10 mouse cellular contexts compared by ENCODE assay signal in the genomic region with DNA sequence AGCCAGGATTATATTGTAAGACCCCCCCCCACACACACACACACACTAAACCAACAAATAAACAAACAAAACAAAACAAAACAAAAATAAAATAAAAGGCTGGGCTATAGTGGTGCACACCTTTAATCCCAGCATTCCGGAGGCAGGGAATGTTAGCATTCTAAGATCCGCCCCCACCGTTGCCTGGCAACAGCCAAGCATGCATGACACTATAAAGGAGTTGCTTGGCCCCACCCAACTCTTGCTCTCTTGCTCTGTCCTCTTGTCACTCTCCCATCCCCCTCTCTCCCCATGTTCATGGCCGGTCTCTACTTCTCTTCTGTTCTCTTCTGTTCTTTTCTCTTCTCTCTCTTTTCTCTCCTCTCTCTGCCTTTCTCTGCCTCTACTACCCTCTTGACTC.
DNase-seq lines count a peak whose midpoint lies in the region; ATAC-seq lines count a peak whose summit lies in the region.
"Had no signal": no experiment of that assay in that cellular context is flagged by ENCODE, and none has a peak within 500 bp of the region (broad histone marks: within the 10 kb centered on the region; RNA-seq: fewer than 3 reads in every experiment).

No protein-coding gene starts in this region.

- ATAC-seq in lung, embryonic 16.5 days (ENCODE audit: low read depth): 0 out of 2 replicates have a peak, but pooled peaks have one; percentile 15
- peak; percentile 42; the same call in 1 of the 2 replicates for ATAC-seq in intestine, embryonic 16.5 days

- no peaks in the 10 kb centered on the region for H3K36me3 ChIP-seq in lung, embryonic 16.5 days (ENCODE audit: control insufficient read depth, insufficient read depth, low read length)
- no peaks in the 10 kb centered on the region for H3K36me3 ChIP-seq in intestine, embryonic 16.5 days (ENCODE audit: control insufficient read depth, insufficient read depth, low read length)
- H3K36me3 ChIP-seq: limb, embryonic 12.5 days had no signal

- no peaks in the 10 kb centered on the region for H3K27me3 ChIP-seq in lung, embryonic 16.5 days (ENCODE audit: control insufficient read depth, insufficient read depth, low read depth, low read length)
- no peaks in the 10 kb centered on the region for H3K27me3 ChIP-seq in intestine, embryonic 16.5 days (replicated peaks; ENCODE audit: control insufficient read depth, insufficient read depth, low read length)
- H3K27me3 ChIP-seq: limb, embryonic 12.5 days had no signal

- no peak overlapping the region for H3K4me3 ChIP-seq in lung, embryonic 16.5 days (ENCODE audit: low read length)
- no peak overlapping the region for H3K4me3 ChIP-seq in intestine, embryonic 16.5 days (ENCODE audit: low read length)
- H3K4me3 ChIP-seq: limb, embryonic 12.5 days had no signal

- intact Hi-C loops in gastrocnemius, postnatal 14 days (cut with DNase I; ENCODE audit: low total_unique reads): no loop called here

- no peak overlapping the region for H3K27ac ChIP-seq in lung, embryonic 16.5 days (ENCODE audit: low read length)
- no peak overlapping the region for H3K27ac ChIP-seq in intestine, embryonic 16.5 days (ENCODE audit: low read length)
- H3K27ac ChIP-seq: limb, embryonic 12.5 days had no signal

- DNase-seq in lung, postnatal 25 days (ENCODE audit: low spot score): no peak
- peak; percentile 99 for DNase-seq in ZHBTc4 (ENCODE audit: low read depth, low spot score)
- DNase-seq in lung, postnatal 36 days: peak; percentile 30
- no peak for DNase-seq in Muller cell, postnatal 12 days (ENCODE audit: inconsistent ontology term)
- DNase-seq in gastrocnemius, postnatal 14 days: no peak
- DNase-seq in gastrocnemius, postnatal 10 days: no peak
- DNase-seq: adrenal gland, adult 8-10 months had no signal

- H3K4me2 ChIP-seq in lung, embryonic 16.5 days (ENCODE audit: low read depth, low read length): no peak overlapping the region
- H3K4me2 ChIP-seq in intestine, embryonic 16.5 days (ENCODE audit: low read depth, low read length): no peak overlapping the region
- H3K4me2 ChIP-seq: limb, embryonic 12.5 days had no signal

- H3K9ac ChIP-seq in lung, embryonic 16.5 days (ENCODE audit: low read length): no peak overlapping the region
- no peak overlapping the region for H3K9ac ChIP-seq in intestine, embryonic 16.5 days (ENCODE audit: low read depth, low read length)
- H3K9ac ChIP-seq: limb, embryonic 12.5 days had no signal

- H3K4me1 ChIP-seq in lung, embryonic 16.5 days (replicated peaks; ENCODE audit: control insufficient read depth, insufficient read depth, low read length): peaks cover 4% of the 10 kb centered on the region; the same call in 1 of the 2 replicates
- no peaks in the 10 kb centered on the region for H3K4me1 ChIP-seq in intestine, embryonic 16.5 days (ENCODE audit: control insufficient read depth, insufficient read depth, low read length)

- no peaks in the 10 kb centered on the region for H3K9me3 ChIP-seq in lung, embryonic 16.5 days (ENCODE audit: control insufficient read depth, low read length)
- H3K9me3 ChIP-seq in intestine, embryonic 16.5 days (ENCODE audit: control insufficient read depth, low read length): no peaks in the 10 kb centered on the region

- WGBS in lung, embryonic 16.5 days: 54% methylated on average over 4 of the region's 4 CpGs
- WGBS in intestine, embryonic 16.5 days: 57% methylated on average over 4 of the region's 4 CpGs

Comparison
In these comparisons a context has a peak if more than half of its experiments do, and no peak if none do; other contexts are left out.
1. DNase-seq: peak in ZHBTc4 (single experiment) and lung, postnatal 36 days (single experiment); none in lung, postnatal 25 days (single experiment), Muller cell, postnatal 12 days (single experiment), gastrocnemius, postnatal 14 days (single experiment) and gastrocnemius, postnatal 10 days (single experiment).